Mouse (Mus musculus): ENCODE data around the gene Dpp7. TPM values are rescaled to one million over a fixed set of nuclear protein-coding genes. Genes with fewer than 3 reads are reported as not detected.

Dpp7 gene
- polyA plus RNA-seq, 1 experiment from 2014 or later: 26.4 TPM

GRCm38 (mm10) chr2:25326036-25326435 lies 30.1 kb downstream of the Dpp7 start:
- Histone ChIP-seq H3K4me3 (no peak overlapping the region), H3K4me1 (replicated peaks) (peaks cover under 1% of the 10 kb centered on the region), H3K36me3 (no peaks in the 10 kb centered on the region), H3K4me2 (no peak overlapping the region), H3K9me3 (no peaks in the 10 kb centered on the region), H3K9ac (no peak overlapping the region), H3K27me3 (peaks cover 27% of the 10 kb centered on the region), H3K27ac (replicated peaks) (no peak overlapping the region)
- WGBS: 74% methylated on average over 2 of the region's 2 CpGs
- ATAC-seq (ENCODE audit: low read depth): no peak

GRCm38 (mm10) chr2:25320084-25320483 lies 36.1 kb downstream of the Dpp7 start:
- H3K27ac ChIP-seq (replicated peaks): no peak overlapping the region
- peaks cover 85% of the 10 kb centered on the region for H3K27me3 ChIP-seq
- H3K9me3 ChIP-seq: no peaks in the 10 kb centered on the region
- no peak for ATAC-seq (ENCODE audit: low read depth)
- H3K9ac ChIP-seq: no peak overlapping the region
- no peak overlapping the region for H3K4me3 ChIP-seq
- 48% methylated on average over 2 of the region's 2 CpGs for WGBS
- peaks cover 28% of the 10 kb centered on the region for H3K4me1 ChIP-seq (replicated peaks)
- H3K4me2 ChIP-seq: no peak overlapping the region
- H3K36me3 ChIP-seq: no peaks in the 10 kb centered on the region

- Histone ChIP-seq H3K27ac (replicated peaks) (peak within 1 kb of the TSS; percentile 86), H3K27me3 (peaks cover 88% of the 10 kb centered on the region), H3K4me2 (peak within 1 kb of the TSS; percentile 69), H3K9ac (peak within 1 kb of the TSS; percentile 77), H3K4me3 (peak within 1 kb of the TSS; percentile 60), H3K36me3 (0 out of 2 replicates have a peak, but pooled peaks cover 3% of the 10 kb centered on the region), H3K4me1 (replicated peaks) (peaks cover 28% of the 10 kb centered on the region), H3K9me3 (no peaks in the 10 kb centered on the region)
- WGBS: 10% methylated on average over 58 of the region's 58 CpGs
- peak; percentile 86 for ATAC-seq (ENCODE audit: low read depth)
These were observed 37.0 kb downstream of the Dpp7 start, which contains the start of gene Grin1 for GRCm38 (mm10) chr2:25318971-25319773. Gene Grin1 (minus strand): TSS chr2:25319187.

GRCm38 (mm10) chr2:25318119-25318966 lies 37.8 kb downstream of the Dpp7 start:
- Histone ChIP-seq H3K4me1 (replicated peaks) (peaks cover 28% of the 10 kb centered on the region), H3K4me2 (peak overlapping the region; percentile 69), H3K4me3 (peak overlapping the region; percentile 60), H3K27me3 (peaks cover 93% of the 10 kb centered on the region), H3K36me3 (peaks cover 4% of the 10 kb centered on the region; the same call in 1 of the 2 replicates), H3K9me3 (no peaks in the 10 kb centered on the region), H3K27ac (replicated peaks) (peak overlapping the region; percentile 86), H3K9ac (peak overlapping the region; percentile 77)
- peak; percentile 81 for ATAC-seq (ENCODE audit: low read depth)
- 4% methylated on average over 31 of the region's 31 CpGs for WGBS

- Histone ChIP-seq H3K36me3 (peaks cover 48% of the 10 kb centered on the region), H3K4me1 (replicated peaks) (0 out of 2 replicates have a peak, but pooled peaks cover under 1% of the 10 kb centered on the region), H3K4me3 (no peak overlapping the region), H3K27me3 (peaks cover 99% of the 10 kb centered on the region), H3K27ac (replicated peaks) (no peak overlapping the region), H3K9ac (no peak overlapping the region), H3K9me3 (no peaks in the 10 kb centered on the region), H3K4me2 (no peak overlapping the region)
- no peak for ATAC-seq (ENCODE audit: low read depth)
- WGBS: 2% methylated on average over 11 of the region's 11 CpGs
These were observed 44.7 kb downstream of the Dpp7 start for GRCm38 (mm10) chr2:25311491-25311891.

- peaks cover 99% of the 10 kb centered on the region for H3K27me3 ChIP-seq
- H3K9me3 ChIP-seq: no peaks in the 10 kb centered on the region
- peaks cover 48% of the 10 kb centered on the region for H3K36me3 ChIP-seq
- H3K4me2 ChIP-seq: no peak overlapping the region
- no peak overlapping the region for H3K4me3 ChIP-seq
- ATAC-seq (ENCODE audit: low read depth): no peak
- H3K4me1 ChIP-seq (replicated peaks): no peaks in the 10 kb centered on the region
- 2% methylated on average over 22 of the region's 22 CpGs for WGBS
- H3K27ac ChIP-seq (replicated peaks): no peak overlapping the region
- no peak overlapping the region for H3K9ac ChIP-seq
These were observed 45.2 kb downstream of the Dpp7 start for GRCm38 (mm10) chr2:25310969-25311368.

GRCm38 (mm10) chr2:25310180-25310579 lies 46.0 kb downstream of the Dpp7 start:
- Histone ChIP-seq H3K9me3 (no peaks in the 10 kb centered on the region), H3K27me3 (peaks cover 99% of the 10 kb centered on the region), H3K9ac (no peak overlapping the region), H3K4me2 (no peak overlapping the region), H3K36me3 (peaks cover 48% of the 10 kb centered on the region), H3K4me1 (replicated peaks) (peaks cover 7% of the 10 kb centered on the region), H3K4me3 (no peak overlapping the region), H3K27ac (replicated peaks) (no peak overlapping the region)
- 54% methylated on average over 10 of the region's 10 CpGs for WGBS
- ATAC-seq (ENCODE audit: low read depth): no peak

- ATAC-seq (ENCODE audit: low read depth): 0 out of 2 replicates have a peak, but pooled peaks have one; percentile 17
- H3K36me3 ChIP-seq: peaks cover 47% of the 10 kb centered on the region
- peak overlapping the region; percentile 45 for H3K4me3 ChIP-seq
- 47% methylated on average over 14 of the region's 14 CpGs for WGBS
- H3K4me2 ChIP-seq: peak overlapping the region; percentile 74
- H3K4me1 ChIP-seq (replicated peaks): peaks cover 17% of the 10 kb centered on the region
- H3K27ac ChIP-seq (replicated peaks): no peak overlapping the region; the same call in 1 of the 2 replicates
- H3K9ac ChIP-seq: peak overlapping the region; percentile 66; the same call in 1 of the 2 replicates
- H3K9me3 ChIP-seq: no peaks in the 10 kb centered on the region
- H3K27me3 ChIP-seq: peaks cover 83% of the 10 kb centered on the region
These were observed 50.4 kb downstream of the Dpp7 start for GRCm38 (mm10) chr2:25305587-25306359.

GRCm38 (mm10) chr2:25304657-25305541 lies 51.3 kb downstream of the Dpp7 start:
- WGBS: 3% methylated on average over 45 of the region's 45 CpGs
- peak overlapping the region; percentile 66 for H3K9ac ChIP-seq
- H3K4me2 ChIP-seq: peak overlapping the region; percentile 74
- peaks cover 17% of the 10 kb centered on the region for H3K4me1 ChIP-seq (replicated peaks)
- H3K27me3 ChIP-seq: peaks cover 74% of the 10 kb centered on the region
- H3K4me3 ChIP-seq: peak overlapping the region; percentile 45
- ATAC-seq (ENCODE audit: low read depth): peak; percentile 82
- H3K9me3 ChIP-seq: no peaks in the 10 kb centered on the region
- H3K36me3 ChIP-seq: peaks cover 41% of the 10 kb centered on the region
- H3K27ac ChIP-seq (replicated peaks): no peak overlapping the region; the same call in 1 of the 2 replicates

- Histone ChIP-seq H3K4me2 (peak overlapping the region; percentile 74), H3K4me1 (replicated peaks) (peaks cover 17% of the 10 kb centered on the region), H3K27me3 (peaks cover 66% of the 10 kb centered on the region), H3K36me3 (peaks cover 37% of the 10 kb centered on the region), H3K27ac (replicated peaks) (no peak overlapping the region), H3K4me3 (peak overlapping the region; percentile 45; the same call in 1 of the 2 replicates), H3K9me3 (no peaks in the 10 kb centered on the region), H3K9ac (peak overlapping the region; percentile 66; the same call in 1 of the 2 replicates)
- WGBS: 76% methylated on average over 7 of the region's 7 CpGs
- no peak for ATAC-seq (ENCODE audit: low read depth)
These were observed 52.1 kb downstream of the Dpp7 start for GRCm38 (mm10) chr2:25303931-25304656.

Measured in neural tube, embryonic 13.5 days (tissue).